Mouse (Mus musculus): Measurements from ENCODE around the gene She. TPM values are rescaled to one million over a fixed set of nuclear protein-coding genes. Genes with fewer than 3 reads are reported as not detected.
"Not testable (repeated sequence)": the region's sequence is repeated elsewhere in the genome, so short reads cannot be mapped to it uniquely, and the experiment has no call there.

She gene
- total RNA-seq, 1 experiment from 2014 or later: 0.23 TPM

DNA sequence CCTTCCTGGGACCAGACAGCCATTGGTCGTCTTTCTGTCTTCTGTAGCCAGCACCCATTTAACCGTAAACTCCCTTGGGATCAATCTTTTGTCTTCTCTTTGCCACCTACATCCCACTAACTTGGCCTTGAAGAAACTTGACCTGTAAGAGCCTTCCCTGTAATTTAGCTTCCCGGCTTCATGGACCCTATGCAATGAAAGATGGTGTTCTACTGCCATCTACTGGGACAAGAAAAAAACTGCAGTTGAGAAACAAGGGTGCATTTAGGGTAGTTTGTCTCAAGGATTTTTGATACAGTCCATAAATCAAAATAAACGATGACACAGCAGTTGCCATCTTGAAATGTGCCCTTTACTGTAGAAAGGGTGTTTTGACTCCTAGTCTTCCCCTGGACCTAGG is 27.0 kb downstream of the She start:
- ATAC-seq (ENCODE audit: extremely low read depth, insufficient number of reproducible peaks, low FRiP score, poor library complexity, severe bottlenecking): peak; percentile 45; the same call in 1 of the 2 replicates

DNA sequence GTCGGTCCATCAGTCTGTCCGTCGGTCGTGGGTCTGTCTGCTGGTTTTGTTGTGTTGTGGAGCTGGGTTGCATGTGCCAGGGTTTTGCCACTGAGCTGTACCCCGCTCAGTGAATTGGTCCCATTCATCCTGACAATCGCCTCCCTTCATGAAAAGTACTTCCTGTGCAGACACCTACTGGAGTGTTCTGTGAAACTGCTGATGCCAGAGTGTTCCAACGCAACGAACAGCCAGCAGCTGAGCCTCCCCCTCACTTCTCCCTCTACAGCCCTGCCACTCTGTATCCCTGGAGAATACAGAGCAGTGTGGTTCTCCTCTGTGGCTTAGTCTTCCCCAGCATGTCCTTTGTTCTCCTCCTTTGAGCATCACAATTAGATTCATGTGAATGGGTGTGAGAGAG is 27.7 kb downstream of the She start:
- ATAC-seq (ENCODE audit: extremely low read depth, insufficient number of reproducible peaks, low FRiP score, poor library complexity, severe bottlenecking): no peak

DNA sequence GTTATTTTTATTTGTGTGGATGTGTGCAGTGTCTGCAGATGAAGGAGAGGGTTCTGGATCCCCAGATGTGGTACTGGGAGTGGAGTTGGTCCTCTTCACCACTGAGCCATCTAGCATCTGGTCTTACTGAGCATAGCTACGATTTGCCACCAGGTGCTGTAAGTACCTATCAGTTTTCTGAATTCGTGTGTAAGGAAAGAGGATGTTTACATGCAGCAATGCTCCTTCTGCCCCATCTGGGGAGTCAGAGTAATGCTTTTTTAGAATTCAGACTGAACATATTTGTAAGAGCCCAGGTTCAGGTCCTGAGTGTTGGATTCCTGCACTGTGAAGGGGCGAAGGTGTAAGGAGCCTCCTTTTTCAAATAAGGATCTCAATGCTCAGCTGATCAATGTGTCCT is 28.8 kb downstream of the She start:
- ATAC-seq (ENCODE audit: extremely low read depth, insufficient number of reproducible peaks, low FRiP score, poor library complexity, severe bottlenecking): no peak

DNA sequence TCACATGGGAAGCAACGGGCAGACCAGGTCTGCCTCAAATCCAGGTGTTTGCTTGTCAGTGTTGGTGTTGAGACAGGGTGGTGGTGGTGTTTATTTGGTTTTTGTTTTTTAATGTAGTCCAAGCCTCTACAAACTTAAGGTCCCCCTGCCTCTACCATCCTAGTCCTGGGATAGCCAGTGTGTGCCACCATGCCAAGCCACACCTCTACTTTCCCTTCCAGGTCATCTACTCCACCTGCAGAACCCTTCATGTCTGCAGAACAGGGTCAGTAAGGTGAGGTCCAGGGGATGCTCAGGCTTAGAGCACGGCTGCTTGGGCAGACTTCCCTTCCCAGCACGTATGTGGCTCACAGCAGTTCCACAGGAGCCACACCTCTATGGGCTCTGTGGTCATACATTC is 29.2 kb downstream of the She start:
- no peak for ATAC-seq (ENCODE audit: extremely low read depth, insufficient number of reproducible peaks, low FRiP score, poor library complexity, severe bottlenecking)

DNA sequence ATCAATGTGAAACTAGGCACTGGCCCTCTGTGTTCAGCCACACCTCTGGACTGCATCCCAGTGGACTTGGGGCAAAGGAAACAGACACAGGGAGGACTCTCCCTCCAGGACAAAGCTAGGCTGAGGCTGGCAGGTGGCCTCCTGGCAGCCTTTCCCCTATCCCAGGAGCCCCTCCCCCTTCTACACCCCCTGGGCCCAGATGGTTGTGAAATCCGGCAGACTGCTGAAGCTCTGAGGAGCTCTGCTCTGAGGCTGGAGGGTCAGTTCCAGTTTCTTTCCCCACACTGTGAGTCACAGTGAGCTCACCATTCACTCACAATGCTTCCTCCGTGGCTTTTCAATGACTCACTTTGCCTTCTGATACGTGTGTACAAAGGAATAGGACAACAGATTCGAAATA is 29.9 kb downstream of the She start:
- peak; percentile 71 for ATAC-seq (ENCODE audit: extremely low read depth, insufficient number of reproducible peaks, low FRiP score, poor library complexity, severe bottlenecking)

DNA sequence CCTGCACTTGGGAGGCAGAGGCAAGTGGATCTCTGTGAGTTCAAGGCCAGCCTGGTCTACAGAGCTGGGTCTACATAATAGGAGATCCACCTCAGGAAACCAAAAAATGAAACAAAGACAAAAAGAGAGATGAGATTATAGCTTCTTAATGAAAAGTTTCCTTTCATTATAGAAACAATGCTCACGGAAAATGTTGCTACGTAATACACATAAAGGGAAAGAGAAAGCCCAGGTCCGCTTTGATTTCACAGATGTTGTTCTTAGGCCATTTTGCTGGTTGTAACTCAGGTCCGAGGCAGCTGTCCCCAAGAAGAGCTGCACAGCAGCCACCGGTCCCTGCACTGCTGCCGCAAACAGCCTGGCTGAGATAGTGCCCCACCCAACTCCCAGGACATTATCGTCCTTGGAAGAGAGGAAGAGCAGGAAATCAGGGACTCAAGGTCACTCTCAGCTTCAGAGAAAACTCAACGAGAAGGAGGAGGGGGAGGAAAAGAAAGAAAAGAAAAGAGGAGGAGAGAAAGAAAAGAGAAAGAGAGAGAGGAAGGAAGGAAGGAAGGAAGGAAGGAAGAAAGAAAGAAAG is 31.1 kb downstream of the She start:
- ATAC-seq (ENCODE audit: extremely low read depth, insufficient number of reproducible peaks, low FRiP score, poor library complexity, severe bottlenecking): no peak

DNA sequence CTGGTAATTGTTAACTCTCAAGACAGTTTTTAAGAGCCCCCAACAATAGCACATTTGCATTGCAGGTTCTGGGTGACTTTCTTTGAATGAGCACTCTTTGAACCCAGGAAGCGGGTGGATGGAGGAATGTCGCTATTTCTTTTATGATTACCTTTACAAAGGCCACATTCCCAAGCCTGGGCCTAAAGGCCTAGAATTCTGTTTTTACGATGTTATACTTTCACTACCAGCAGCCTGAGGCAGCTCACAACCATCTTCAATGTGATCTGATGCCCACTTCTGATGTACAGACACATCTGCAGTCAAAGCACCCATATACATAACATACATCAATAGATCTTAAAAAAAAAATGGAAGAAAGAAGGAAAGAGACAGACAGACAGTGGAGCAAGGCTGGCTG is 32.1 kb downstream of the She start:
- not testable (repeated sequence) for ATAC-seq (ENCODE audit: extremely low read depth, insufficient number of reproducible peaks, low FRiP score, poor library complexity, severe bottlenecking)

DNA sequence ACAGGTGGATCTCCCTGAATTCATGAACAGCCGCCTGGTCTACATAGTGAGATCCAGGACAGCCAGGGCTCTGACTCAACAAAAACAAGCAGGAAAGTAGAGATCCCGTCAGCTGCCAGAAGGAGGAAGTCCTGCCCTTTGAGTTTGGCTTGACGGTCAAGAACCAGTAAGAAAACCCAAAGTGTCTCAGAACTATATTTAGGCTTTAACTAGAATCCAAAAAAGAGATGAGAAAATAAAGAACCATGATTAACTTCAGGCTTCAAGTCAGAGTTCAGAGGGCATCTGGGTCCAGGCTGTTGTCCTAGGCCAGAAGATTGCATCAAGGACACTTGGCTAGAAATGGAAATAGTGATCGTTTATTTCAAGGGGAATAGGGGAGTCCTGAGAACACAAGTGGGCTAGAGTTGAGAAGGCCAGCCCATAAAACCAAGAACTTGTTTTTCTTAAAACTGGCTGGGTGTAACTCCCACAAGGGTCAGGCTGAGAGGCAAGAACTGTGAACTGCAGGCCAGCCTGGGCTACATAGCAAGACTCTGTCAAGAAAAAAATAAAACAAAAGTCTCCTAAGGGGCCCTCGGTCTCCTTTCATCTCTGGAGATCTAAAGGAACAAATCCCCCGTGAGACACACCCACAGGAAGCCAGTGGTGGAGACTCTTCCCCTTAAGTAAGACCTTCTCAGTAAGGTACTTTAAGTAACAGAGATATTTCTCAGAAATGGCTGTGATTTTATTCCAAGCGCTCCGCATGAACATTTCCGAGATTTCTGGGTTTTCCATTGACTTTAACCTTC is 32.7 kb downstream of the She start:
- no peak for ATAC-seq (ENCODE audit: extremely low read depth, insufficient number of reproducible peaks, low FRiP score, poor library complexity, severe bottlenecking)

DNA sequence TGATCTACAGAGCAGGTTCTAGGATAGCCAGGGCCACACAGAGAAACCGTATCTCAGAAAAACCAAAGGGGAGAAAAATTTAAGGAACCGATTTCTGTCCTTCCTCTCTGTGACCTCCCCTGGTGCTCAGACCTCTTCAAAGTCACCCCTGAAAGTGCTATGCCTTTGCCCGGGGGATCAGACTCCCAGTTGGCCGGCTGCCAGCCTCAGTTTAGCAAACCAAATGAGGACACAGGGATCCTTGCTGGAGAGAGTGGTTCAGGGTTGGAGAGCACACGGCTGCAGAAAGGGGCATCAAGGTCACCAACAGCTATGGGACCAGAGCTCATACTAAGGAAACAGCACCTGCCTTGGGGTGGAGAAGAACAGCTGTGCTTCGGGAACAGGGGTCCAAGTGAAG is 33.9 kb downstream of the She start:
- no peak for ATAC-seq (ENCODE audit: extremely low read depth, insufficient number of reproducible peaks, low FRiP score, poor library complexity, severe bottlenecking)

DNA sequence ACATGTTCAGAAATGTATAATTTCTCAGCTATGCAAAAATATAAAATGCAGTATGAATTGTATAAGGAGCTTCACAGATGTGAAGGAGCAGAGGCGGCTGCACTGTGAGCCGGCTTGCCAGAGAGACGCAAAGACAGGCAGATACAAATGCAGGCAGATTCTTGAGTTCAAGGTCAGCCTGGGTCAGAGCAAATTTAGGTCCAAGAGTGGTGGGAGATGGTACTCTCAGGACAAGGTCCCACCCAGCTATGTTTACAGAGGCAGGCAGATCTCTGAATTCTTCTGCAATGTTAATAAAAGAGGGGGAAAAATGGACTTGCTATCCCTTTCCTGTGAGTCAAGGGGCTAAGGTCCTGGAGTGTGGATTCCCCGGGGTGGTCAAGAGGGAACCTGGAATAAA is 34.6 kb downstream of the She start:
- no peak for ATAC-seq (ENCODE audit: extremely low read depth, insufficient number of reproducible peaks, low FRiP score, poor library complexity, severe bottlenecking)

DNA sequence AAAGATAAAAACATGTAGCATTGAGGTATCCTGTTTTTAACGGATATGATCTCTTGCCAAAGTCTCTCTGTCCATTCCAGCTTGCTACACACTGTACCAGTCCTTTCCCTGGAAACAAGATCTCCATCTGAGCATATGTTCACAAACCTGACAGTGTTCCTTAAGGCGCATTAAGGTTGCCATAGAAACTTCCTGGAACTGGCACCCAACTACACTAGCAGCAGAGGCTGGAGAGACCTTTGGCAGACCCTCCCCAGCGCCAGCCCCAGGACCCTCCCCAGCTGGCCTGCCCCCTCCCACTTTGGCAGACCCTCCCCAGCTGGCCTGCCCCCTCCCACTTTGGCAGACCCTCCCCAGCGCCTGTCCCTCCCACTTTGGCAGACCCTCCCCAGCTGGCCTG is 36.5 kb downstream of the She start:
- no peak for ATAC-seq (ENCODE audit: extremely low read depth, insufficient number of reproducible peaks, low FRiP score, poor library complexity, severe bottlenecking)

DNA sequence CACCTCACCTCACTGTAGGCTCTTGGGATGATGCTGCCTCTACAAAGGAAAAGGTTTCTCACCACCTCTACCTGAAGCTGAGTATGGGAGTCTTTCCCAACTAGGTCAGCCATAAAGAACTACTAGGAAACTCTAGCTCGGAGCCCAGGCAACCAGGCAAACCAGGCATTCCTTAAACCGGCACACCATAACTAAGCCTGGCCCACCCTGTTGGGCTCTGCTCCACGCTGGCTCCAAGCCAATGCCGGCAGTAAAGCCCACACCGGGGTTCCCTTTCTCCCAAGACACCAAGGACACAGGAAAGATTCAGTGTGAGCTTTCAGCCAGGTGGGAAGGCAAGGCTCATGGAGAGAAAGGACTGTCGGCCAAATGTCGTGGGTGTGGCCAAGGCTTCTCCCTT is 37.2 kb downstream of the She start:
- ATAC-seq (ENCODE audit: extremely low read depth, insufficient number of reproducible peaks, low FRiP score, poor library complexity, severe bottlenecking): no peak

DNA sequence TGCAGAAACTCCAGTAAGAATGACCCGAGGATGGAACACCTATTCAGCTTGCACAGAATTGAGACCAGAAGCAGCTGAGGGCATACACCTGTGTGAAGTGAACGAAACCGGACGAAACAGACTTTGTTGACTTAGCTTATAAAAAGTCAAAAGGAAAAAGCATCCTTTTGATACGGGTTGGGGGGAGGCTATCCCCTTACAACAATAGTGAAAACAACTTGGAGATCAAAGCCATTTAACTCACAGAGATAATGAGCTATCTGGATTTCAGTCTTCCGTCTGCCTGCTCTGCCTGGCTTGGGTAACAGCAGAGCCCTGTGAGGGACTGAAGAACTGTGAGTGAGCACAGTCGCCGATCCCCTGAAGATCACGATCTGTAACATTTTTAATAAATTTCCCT is 37.8 kb downstream of the She start:
- ATAC-seq (ENCODE audit: extremely low read depth, insufficient number of reproducible peaks, low FRiP score, poor library complexity, severe bottlenecking): no peak

DNA sequence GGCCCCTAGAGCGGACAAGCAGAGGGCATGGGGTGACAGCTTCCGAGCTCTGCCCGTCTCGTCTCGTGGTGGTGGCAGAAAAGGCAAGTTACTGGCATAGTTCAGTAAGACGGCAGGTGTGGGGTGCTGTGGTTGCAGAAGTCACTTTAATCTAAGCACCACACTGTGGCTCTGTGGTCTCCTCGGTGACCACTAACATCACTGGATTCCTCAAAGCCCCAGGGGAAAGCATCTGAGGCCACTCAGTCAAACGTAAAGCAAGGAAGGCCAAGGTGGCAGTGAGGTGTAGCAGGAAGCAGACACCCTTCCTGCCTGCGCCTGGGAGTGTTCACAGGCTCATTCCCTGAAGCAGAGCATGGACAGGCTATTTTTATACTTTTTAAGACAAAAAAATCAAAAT is 38.4 kb downstream of the She start:
- peak; percentile 39; the same call in 1 of the 2 replicates for ATAC-seq (ENCODE audit: extremely low read depth, insufficient number of reproducible peaks, low FRiP score, poor library complexity, severe bottlenecking)

DNA sequence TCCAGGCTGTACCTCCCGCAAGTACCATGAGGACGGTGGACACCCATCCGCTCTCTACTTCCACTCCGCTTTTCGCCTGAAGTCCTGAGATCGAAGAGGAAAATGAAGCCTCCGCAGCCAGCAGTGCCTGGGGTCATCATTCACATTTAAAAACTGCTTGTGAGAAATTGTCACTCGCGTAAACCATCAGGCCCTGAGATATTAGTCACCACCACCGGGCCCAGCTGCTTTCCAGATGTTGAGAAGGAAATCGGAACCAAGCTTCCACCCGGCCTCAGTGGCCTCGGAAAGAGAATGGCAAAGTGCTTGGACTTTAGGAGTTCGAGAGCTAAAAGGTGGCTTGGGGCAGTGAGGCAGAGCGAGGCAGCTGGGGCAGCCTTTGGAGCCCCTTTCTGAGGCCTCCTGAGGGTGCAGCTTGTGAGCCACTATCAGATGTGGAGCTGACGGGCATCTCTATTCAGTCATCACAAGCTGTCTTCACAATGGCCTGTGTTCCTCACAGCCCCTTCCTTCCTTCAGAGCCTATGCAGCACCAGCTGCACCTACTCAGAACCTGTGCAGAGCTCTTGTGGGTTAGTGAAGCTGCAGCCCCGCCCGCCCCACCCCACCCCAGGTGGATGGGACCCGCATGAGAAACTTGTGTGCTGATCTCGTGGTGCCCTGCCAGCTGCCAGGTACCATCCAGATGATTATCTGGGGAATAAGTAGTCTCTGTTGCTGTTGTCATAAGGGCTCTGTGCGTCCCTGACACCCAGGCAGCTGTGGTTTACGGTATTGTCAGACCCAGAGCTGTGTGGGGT is 39.5 kb downstream of the She start:
- ATAC-seq (ENCODE audit: extremely low read depth, insufficient number of reproducible peaks, low FRiP score, poor library complexity, severe bottlenecking): no peak

DNA sequence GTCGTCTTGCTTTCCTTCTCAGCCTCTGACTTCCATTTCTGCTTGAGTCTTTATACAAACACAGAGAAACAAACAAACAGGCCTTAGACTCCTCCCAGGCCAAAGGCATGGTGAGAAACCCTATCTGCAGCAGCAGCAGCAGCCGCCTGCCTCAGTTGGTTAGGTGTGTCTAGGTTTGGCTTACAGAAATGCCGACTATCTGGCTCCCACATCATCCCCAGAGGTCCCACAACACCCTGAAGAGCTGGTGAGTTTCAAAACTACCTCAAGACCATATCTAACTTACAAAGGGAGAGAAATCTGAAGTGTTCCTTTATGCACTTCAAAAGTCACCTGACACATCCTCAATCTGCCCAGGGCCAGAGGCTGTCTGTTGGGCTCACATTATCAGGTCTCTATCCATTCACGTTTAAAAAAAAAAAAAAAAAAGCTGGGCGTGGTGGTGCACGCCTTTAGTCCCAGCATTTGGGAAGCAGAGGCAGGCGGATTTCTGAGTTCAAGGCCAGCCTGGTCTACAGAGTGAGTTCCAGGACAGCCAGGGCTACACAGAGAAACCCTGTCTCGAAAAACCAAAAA is 40.3 kb downstream of the She start:
- ATAC-seq (ENCODE audit: extremely low read depth, insufficient number of reproducible peaks, low FRiP score, poor library complexity, severe bottlenecking): no peak

DNA sequence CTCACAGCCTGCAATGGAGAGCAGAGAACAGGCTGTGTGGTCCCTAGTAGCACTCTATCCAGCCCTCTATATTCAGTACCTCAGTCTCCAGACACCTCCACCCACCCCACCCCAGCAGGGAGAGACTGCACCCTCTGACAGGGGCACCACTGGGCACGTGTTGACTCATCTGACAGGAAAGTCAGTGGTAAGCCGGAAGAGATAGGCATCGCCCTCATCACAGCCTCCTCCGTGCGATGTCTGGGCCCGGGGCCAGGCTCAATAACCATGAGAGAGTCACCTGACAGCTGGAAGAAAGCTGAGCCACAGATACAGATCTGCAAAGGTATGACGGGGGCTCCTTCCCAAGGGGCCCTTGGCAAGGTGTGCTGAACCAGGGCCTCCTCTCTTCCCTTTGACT is 41.0 kb downstream of the She start:
- peak; percentile 45 for ATAC-seq (ENCODE audit: extremely low read depth, insufficient number of reproducible peaks, low FRiP score, poor library complexity, severe bottlenecking)

DNA sequence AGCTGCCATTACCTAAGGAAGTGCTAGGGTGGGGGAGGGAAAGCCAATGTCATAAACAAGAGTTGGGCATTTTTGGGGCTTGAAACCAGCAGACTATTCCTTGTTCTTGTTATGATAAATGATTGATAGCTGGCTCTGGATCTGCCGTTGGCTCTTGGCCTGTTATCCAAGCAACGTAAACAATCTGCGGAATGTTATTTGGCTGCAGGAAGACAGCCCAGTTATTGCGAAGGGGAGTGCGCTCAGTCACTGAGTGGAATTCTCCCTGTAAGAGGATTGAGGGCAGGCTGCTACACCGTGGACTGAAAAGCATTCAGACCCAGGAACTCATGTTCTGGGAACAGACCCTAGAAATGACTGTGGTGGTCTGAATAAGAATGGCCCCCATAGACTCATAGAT is 41.5 kb downstream of the She start:
- ATAC-seq (ENCODE audit: extremely low read depth, insufficient number of reproducible peaks, low FRiP score, poor library complexity, severe bottlenecking): no peak

DNA sequence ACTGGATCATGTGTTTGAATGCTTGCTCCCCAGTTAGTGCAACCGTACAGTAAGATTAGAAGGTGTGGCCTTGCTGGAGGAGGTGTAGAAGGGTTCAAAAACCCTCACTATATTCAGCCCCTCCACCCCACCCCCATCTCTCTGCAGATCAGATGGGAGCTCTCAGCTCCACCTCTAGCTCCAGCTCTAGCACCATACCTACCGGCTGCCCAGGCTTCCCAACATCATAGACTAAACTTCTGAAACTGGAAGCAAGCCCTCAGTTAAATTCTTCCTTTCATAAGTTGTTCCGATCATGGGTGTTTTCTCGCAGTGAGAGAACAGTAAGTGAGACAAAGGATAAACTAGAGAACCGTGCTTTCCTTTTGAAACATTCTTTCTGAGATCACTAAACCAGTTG is 42.9 kb downstream of the She start:
- ATAC-seq (ENCODE audit: extremely low read depth, insufficient number of reproducible peaks, low FRiP score, poor library complexity, severe bottlenecking): no peak

DNA sequence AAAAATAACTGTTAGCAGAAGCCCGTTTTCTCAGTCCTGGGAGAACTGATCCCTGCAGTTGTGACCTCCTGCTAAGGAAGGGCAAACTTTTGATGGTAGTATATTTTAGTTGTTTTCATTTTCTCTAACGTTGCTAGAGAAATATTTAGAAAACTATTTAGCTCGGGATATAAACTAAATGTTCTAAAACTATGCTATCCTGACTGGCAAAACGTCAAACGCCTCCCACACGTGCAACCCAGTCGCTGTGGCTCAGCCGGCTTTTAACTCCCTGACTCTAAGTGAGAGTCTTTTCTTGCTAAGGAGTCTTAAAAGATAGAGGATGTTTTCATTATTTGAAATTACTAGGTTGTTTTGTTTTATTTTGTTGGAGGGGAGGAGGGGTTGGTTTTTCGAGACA is 43.9 kb downstream of the She start:
- no peak for ATAC-seq (ENCODE audit: extremely low read depth, insufficient number of reproducible peaks, low FRiP score, poor library complexity, severe bottlenecking)
